8 mouse cellular contexts compared by ENCODE assay signal in genomic region chr6:31717531-31717930, GRCm38 (mm10).
DNase-seq lines count a peak whose midpoint lies in the region; ATAC-seq lines count a peak whose summit lies in the region.

No protein-coding gene starts in this region.

- H3K4me1 ChIP-seq in liver, embryonic 12.5 days: no peaks in the 10 kb centered on the region
- peaks cover 23% of the 10 kb centered on the region for H3K4me1 ChIP-seq in forebrain, embryonic 15.5 days
- H3K4me1 ChIP-seq in neural tube, embryonic 13.5 days (replicated peaks): peaks cover 28% of the 10 kb centered on the region

- WGBS in liver, embryonic 12.5 days (ENCODE audit: insufficient replicate concordance): 22% methylated on average over 12 of the region's 12 CpGs
- whole genome bisulfite sequencing in forebrain, embryonic 15.5 days: 20% methylated on average over 12 of the region's 12 CpGs
- 25% methylated on average over 12 of the region's 12 CpGs for WGBS in neural tube, embryonic 13.5 days

- no peaks in the 10 kb centered on the region for H3K27me3 ChIP-seq in liver, embryonic 12.5 days (replicated peaks)
- H3K27me3 ChIP-seq in forebrain, embryonic 15.5 days: no peaks in the 10 kb centered on the region
- no peaks in the 10 kb centered on the region for H3K27me3 ChIP-seq in neural tube, embryonic 13.5 days

- no peak overlapping the region for H3K27ac ChIP-seq in liver, embryonic 12.5 days
- H3K27ac ChIP-seq in forebrain, embryonic 15.5 days (replicated peaks): no peak overlapping the region; the same call in 1 of the 2 replicates
- H3K27ac ChIP-seq in neural tube, embryonic 13.5 days (replicated peaks): peak overlapping the region; percentile 39

- no peaks in the 10 kb centered on the region for H3K9me3 ChIP-seq in liver, embryonic 12.5 days (replicated peaks)
- no peaks in the 10 kb centered on the region for H3K9me3 ChIP-seq in forebrain, embryonic 15.5 days
- H3K9me3 ChIP-seq in neural tube, embryonic 13.5 days: no peaks in the 10 kb centered on the region

- H3K4me2 ChIP-seq in liver, embryonic 12.5 days: no peak overlapping the region
- H3K4me2 ChIP-seq in forebrain, embryonic 15.5 days (replicated peaks): no peak overlapping the region
- no peak overlapping the region for H3K4me2 ChIP-seq in neural tube, embryonic 13.5 days

- no peak overlapping the region for H3K4me3 ChIP-seq in liver, embryonic 12.5 days
- H3K4me3 ChIP-seq in forebrain, embryonic 15.5 days: no peak overlapping the region
- H3K4me3 ChIP-seq in neural tube, embryonic 13.5 days: no peak overlapping the region

- H3K9ac ChIP-seq in liver, embryonic 12.5 days: no peak overlapping the region
- no peak overlapping the region for H3K9ac ChIP-seq in forebrain, embryonic 15.5 days (replicated peaks)
- no peak overlapping the region; the same call in 1 of the 2 replicates for H3K9ac ChIP-seq in neural tube, embryonic 13.5 days

- DNase-seq in liver: peak; percentile 47
- peak; percentile 43 to 73 for DNase-seq in adrenal gland, adult (ENCODE audit: inconsistent age in 2 of 2, low spot score in 1 of 2)
- peak; percentile 57 to 69 for DNase-seq in kidney, postnatal 25 days
- no peak for DNase-seq in right cerebral cortex, postnatal 36 days (ENCODE audit: low spot score in 2 of 2)

- ATAC-seq in liver, embryonic 12.5 days: no peak
- ATAC-seq in forebrain, embryonic 15.5 days (replicated peaks): 0 out of 2 replicates have a peak, but pooled peaks have one; percentile 35
- peak; percentile 45; the same call in 1 of the 2 replicates for ATAC-seq in neural tube, embryonic 13.5 days (ENCODE audit: low read depth)
- no peak for ATAC-seq in inflammation-experienced regulatory T-cells, adult 6 months

- H3K36me3 ChIP-seq in liver, embryonic 12.5 days: no peaks in the 10 kb centered on the region
- no peaks in the 10 kb centered on the region for H3K36me3 ChIP-seq in forebrain, embryonic 15.5 days
- no peaks in the 10 kb centered on the region for H3K36me3 ChIP-seq in neural tube, embryonic 13.5 days

Comparison
In these comparisons a context has a peak if more than half of its experiments do, and no peak if none do; other contexts are left out.
1. DNase-seq: peak in liver (single experiment), adrenal gland, adult (2 of 2) and kidney, postnatal 25 days (2 of 2); none in right cerebral cortex, postnatal 36 days (0 of 2).
2. ATAC-seq: peak in forebrain, embryonic 15.5 days (single experiment) and neural tube, embryonic 13.5 days (single experiment); none in liver, embryonic 12.5 days (single experiment) and inflammation-experienced regulatory T-cells, adult 6 months (single experiment).